Mouse (Mus musculus) liver, embryonic 14.5 days (tissue): Measurements from ENCODE around the gene Igf2r. TPM values are rescaled to one million over a fixed set of nuclear protein-coding genes. Genes with fewer than 3 reads are reported as not detected.

Source experiments
- ATAC-seq: fragments of 200-750 bp; cut with Nextera tagmentation; 2 replicates; pipeline ENCODE4 v1.8.0; 2017; ENCODE audit warnings: moderate number of reproducible peaks, mild to moderate bottlenecking, moderate library complexity; ENCODE audit not compliant: insufficient read depth
- DNase-seq, 3 experiments: peaks; one replicate each; pipeline ENCODE4 v3.0.0-alpha.2; 2012 to 2013; ENCODE audit warnings: low read depth in 3 of 3, low spot score in 3 of 3
- H3K27ac ChIP-seq: fragments of 300-500 bp; sonication (generic); 2 replicates; pipeline ENCODE4 v1.5.1; 2014; ENCODE audit warnings: moderate library complexity, mild to moderate bottlenecking, control low read depth, inconsistent platforms
- H3K27me3 ChIP-seq: fragments of 300-500 bp; sonication (generic); 2 replicates; pipeline ENCODE4 v1.6.1; 2014; ENCODE audit warnings: mild to moderate bottlenecking, low read length, moderate library complexity; ENCODE audit not compliant: control insufficient read depth, insufficient read depth
- H3K36me3 ChIP-seq: fragments of 300-500 bp; sonication (generic); replicated peaks from 2 replicates; pipeline ENCODE4 v1.6.1; 2014; ENCODE audit warnings: low read depth; ENCODE audit not compliant: control insufficient read depth, insufficient read depth
- H3K4me1 ChIP-seq, 2 experiments: fragments of 200-500 bp in 1 of 2; fragments of 300-500 bp in 1 of 2; sonication (generic) in 1 of 2; replicated peaks; 2 replicates each; pipeline ENCODE4 v1.6.1; 2012 to 2014; ENCODE audit warnings: antibody characterized with exemption in 1 of 2, inconsistent platforms in 1 of 2, low read length in 1 of 2; ENCODE audit not compliant: control insufficient read depth in 2 of 2, insufficient read depth in 2 of 2
- H3K4me2 ChIP-seq: fragments of 300-500 bp; sonication (generic); 2 replicates; pipeline ENCODE4 v1.6.1; 2014; ENCODE audit warnings: low read depth, mild to moderate bottlenecking, control low read depth, moderate library complexity
- H3K4me3 ChIP-seq, 2 experiments: fragments of 200-500 bp in 1 of 2; fragments of 300-500 bp in 1 of 2; sonication (generic) in 1 of 2; 2 replicates each; pipeline ENCODE4 v1.5.1; 2012 to 2014; ENCODE audit warnings: low read depth in 2 of 2, low read length in 2 of 2, mild to moderate bottlenecking in 2 of 2, control low read depth in 1 of 2, inconsistent platforms in 1 of 2, moderate library complexity in 1 of 2; ENCODE audit not compliant: insufficient read depth in 1 of 2
- H3K9ac ChIP-seq: fragments of 300-500 bp; sonication (generic); replicated peaks from 2 replicates; pipeline ENCODE4 v1.6.1; 2014; ENCODE audit warnings: mild to moderate bottlenecking, control low read depth, moderate library complexity
- H3K9me3 ChIP-seq: fragments of 300-500 bp; sonication (generic); 2 replicates; pipeline ENCODE4 v1.6.1; 2016; ENCODE audit warnings: low read length, mixed read lengths; ENCODE audit not compliant: control insufficient read depth
- CTCF ChIP-seq: IDR thresholded peaks from 2 replicates; pipeline ENCODE4 v1.5.1; 2016; ENCODE audit warnings: antibody characterized with exemption, low read depth, control low read depth
- EP300 ChIP-seq: IDR thresholded peaks from 2 replicates; pipeline ENCODE4 v1.6.1; 2016; ENCODE audit warnings: antibody characterized with exemption, low read depth
- WGBS: fragments of 180-500 bp; shearing (Covaris S2); extraction: QIAGEN DNeasy Blood & Tissue Kit; methylation state at CpG from one replicate; pipeline ENCODE4 v1.1.7; 2014; ENCODE audit not compliant: insufficient replicate concordance; 5-methylcytosine and 5-hydroxymethylcytosine counted together
- polyA plus RNA-seq, 2 experiments: library from polyadenylated mRNA; depleted of rRNA in 1 of 2; stranded (reverse) in 1 of 2; unstranded in 1 of 2; fragments of >200 nt; fragmentation: Nextera tagmentation in 1 of 2; extraction: Ambion mirVana in 1 of 2; gene quantifications; 2 replicates each; pipeline versions ENCODE4 v1.2.1 to v1.2.3; 2012 to 2014

The Igf2r gene
- polyA plus RNA-seq, 2 experiments: 12.6 to 12.8 TPM

DNA sequence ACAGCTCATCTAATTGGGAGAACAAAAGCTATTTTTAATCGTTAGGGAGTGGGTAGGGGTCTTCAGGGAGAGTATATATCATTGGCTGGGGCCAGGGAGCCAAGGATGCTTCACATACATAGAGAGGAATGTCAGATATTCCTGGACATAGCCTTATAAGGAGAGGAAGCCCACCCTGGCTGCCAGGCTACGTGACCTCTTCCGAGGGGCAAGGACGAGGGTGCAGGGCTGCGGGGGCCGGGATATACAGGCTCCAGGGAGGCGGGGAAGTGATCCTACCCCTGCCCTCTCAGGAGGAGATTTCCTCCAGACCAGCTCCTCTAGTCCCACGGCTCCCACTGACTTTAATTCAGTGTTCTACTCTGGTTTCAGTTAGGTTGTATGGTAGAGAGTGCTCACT is 10.7 kb upstream of the Igf2r start:
- TF ChIP-seq EP300: no peak
- no peak overlapping the region for H3K4me2 ChIP-seq
- no peaks in the 10 kb centered on the region for H3K27me3 ChIP-seq
- no peaks in the 10 kb centered on the region for H3K9me3 ChIP-seq
- H3K27ac ChIP-seq: no peak overlapping the region
- H3K4me3 ChIP-seq: no peak overlapping the region
- WGBS: 35% methylated on average over 8 of the region's 8 CpGs
- H3K36me3 ChIP-seq: no peaks in the 10 kb centered on the region
- no peak for DNase-seq
- peaks cover 26 to 39% of the 10 kb centered on the region in 2 experiments for H3K4me1 ChIP-seq
- no peak overlapping the region for H3K9ac ChIP-seq
- ATAC-seq: no peak

GRCm38 (mm10) chr17:12779442-12779841 is 10.0 kb upstream of the Igf2r start:
- no peaks in the 10 kb centered on the region for H3K9me3 ChIP-seq
- no peak overlapping the region for H3K4me3 ChIP-seq
- no peak overlapping the region for H3K4me2 ChIP-seq
- no peak for ATAC-seq
- no peak overlapping the region for H3K27ac ChIP-seq
- no peak overlapping the region for H3K9ac ChIP-seq
- no peaks in the 10 kb centered on the region for H3K36me3 ChIP-seq
- WGBS: 46% methylated on average over 3 of the region's 3 CpGs
- no peaks in the 10 kb centered on the region for H3K27me3 ChIP-seq
- H3K4me1 ChIP-seq: peaks cover 26 to 39% of the 10 kb centered on the region in 2 experiments
- no peak for DNase-seq
- TF ChIP-seq EP300: no peak
- TF ChIP-seq CTCF: no peak

DNA sequence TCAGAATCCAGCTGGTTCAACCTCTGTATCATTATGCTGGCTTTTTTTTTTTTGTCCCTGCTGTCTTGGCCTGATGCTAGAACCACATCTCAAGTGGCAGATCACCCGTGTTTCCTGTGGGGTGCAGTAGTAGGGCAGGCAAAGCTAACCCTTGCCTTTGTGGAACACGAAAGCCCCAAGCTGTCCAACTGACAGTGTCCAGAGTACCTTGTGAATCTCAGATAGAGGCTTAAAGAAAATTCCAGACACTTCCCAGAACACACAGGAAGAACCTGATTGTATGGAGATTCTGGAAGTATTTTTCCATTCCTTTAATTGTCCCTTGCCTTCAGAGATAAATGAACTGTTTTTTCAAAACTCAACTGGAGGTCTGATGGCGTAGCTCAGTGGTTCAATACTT is 4.5 kb upstream of the Igf2r start:
- Histone ChIP-seq H3K36me3 (no peaks in the 10 kb centered on the region), H3K27me3 (no peaks in the 10 kb centered on the region), H3K27ac (no peak overlapping the region), H3K4me1 (peaks cover 0 to 3% of the 10 kb centered on the region in 2 experiments; a peak in 2 of 4 replicates), H3K4me2 (no peak overlapping the region), H3K9ac (no peak overlapping the region), H3K4me3 (no peak overlapping the region), H3K9me3 (no peaks in the 10 kb centered on the region)
- no peak for TF ChIP-seq CTCF
- no peak for TF ChIP-seq EP300
- no peak for ATAC-seq
- no peak for DNase-seq
- 45% methylated on average over 3 of the region's 3 CpGs for WGBS

- no peaks in the 10 kb centered on the region; the same call in 1 of the 2 replicates for H3K36me3 ChIP-seq
- no peaks in the 10 kb centered on the region for H3K9me3 ChIP-seq
- TF ChIP-seq EP300 (no peak), CTCF (no peak)
- no peak for ATAC-seq
- H3K4me2 ChIP-seq: no peak overlapping the region
- H3K4me1 ChIP-seq: peaks cover 0 to 4% of the 10 kb centered on the region in 2 experiments; a peak in 1 of 4 replicates
- 69% methylated on average over 5 of the region's 5 CpGs for WGBS
- no peak overlapping the region for H3K27ac ChIP-seq
- DNase-seq: no peak
- no peak overlapping the region for H3K4me3 ChIP-seq
- no peak overlapping the region for H3K9ac ChIP-seq
- no peaks in the 10 kb centered on the region for H3K27me3 ChIP-seq
Observed at GRCm38 (mm10) chr17:12770500-12770899, 1.0 kb upstream of the Igf2r start.

GRCm38 (mm10) chr17:12768415-12769379 is 767 bp downstream of the Igf2r start:
- H3K4me2 ChIP-seq: peak overlapping the region; percentile 79
- DNase-seq (no peak), ATAC-seq (no peak; the same call in 1 of the 2 replicates)
- no peaks in the 10 kb centered on the region for H3K9me3 ChIP-seq
- peak overlapping the region; percentile 70 to 72 for H3K4me3 ChIP-seq
- TF ChIP-seq CTCF: no peak
- no peak for TF ChIP-seq EP300
- no peak overlapping the region for H3K27ac ChIP-seq
- H3K27me3 ChIP-seq: no peaks in the 10 kb centered on the region
- peaks cover 0 to 4% of the 10 kb centered on the region in 2 experiments; a peak in 1 of 4 replicates for H3K4me1 ChIP-seq
- peak overlapping the region; percentile 61 for H3K9ac ChIP-seq
- 36% methylated on average over 36 of the region's 41 CpGs for WGBS
- H3K36me3 ChIP-seq: no peaks in the 10 kb centered on the region; the same call in 1 of the 2 replicates
